Mouse (Mus musculus) heart, adult 2 months (tissue): ENCODE data around the gene Syt2.

Experiments used
- CTCF ChIP-seq: fragments of 200-600 bp; IDR thresholded peaks from 2 replicates; pipeline ENCODE4 v1.8.1; 2022; ENCODE audit warnings: antibody characterized with exemption, mild to moderate bottlenecking, moderate library complexity
- POLR2A ChIP-seq: fragments of 200-500 bp; IDR thresholded peaks from 2 replicates; pipeline ENCODE4 v1.6.1; 2011; ENCODE audit warnings: mild to moderate bottlenecking, low read depth, low read length, control low read depth; ENCODE audit not compliant: insufficient read depth

DNA sequence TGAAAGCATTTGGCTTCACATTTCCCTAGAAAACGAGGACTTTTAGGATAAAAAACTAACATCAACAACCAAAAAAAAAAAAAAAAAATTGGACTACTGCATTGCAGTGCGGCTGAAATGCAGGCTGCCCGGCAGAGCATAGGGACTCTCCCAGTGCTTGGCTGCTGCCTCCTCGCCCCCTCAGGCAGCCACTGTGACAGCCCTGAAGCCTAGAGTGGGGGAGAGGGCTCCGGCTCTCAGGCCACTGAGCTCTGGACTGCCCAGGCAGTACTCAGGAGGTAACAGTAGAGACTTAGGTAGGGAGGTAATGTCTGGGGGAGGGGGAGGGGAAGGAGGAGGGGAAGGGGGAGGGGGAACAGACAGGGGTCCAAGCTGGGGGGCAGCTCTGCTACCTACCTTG lies 54.2 kb downstream of the Syt2 start:
- no peak for TF ChIP-seq POLR2A
- no peak for TF ChIP-seq CTCF
